Mouse (Mus musculus) E14TG2a.4 (cell line): ENCODE data around the gene Tjp2.

ENCODE experiments used
- CTCF ChIP-seq: conservative IDR thresholded peaks from 2 replicates; pipeline ENCODE4 v1.5.1; 2014; ENCODE audit warnings: low read length
- POU5F1 ChIP-seq: IDR thresholded peaks from 2 replicates; pipeline ENCODE4 v1.6.1; 2014; ENCODE audit warnings: low read length, borderline replicate concordance

GRCm38 (mm10) chr19:24122647-24123046 is 102.2 kb downstream of the Tjp2 start:
- TF ChIP-seq CTCF, result no peak
- TF ChIP-seq POU5F1, result no peak
